Mouse (Mus musculus): ENCODE data around the gene Matn4.

The Matn4 gene

GRCm38 (mm10) chr2:164407708-164408107, 2.7 kb upstream of the Matn4 start:
- DNase-seq, result peak; percentile 78

DNA sequence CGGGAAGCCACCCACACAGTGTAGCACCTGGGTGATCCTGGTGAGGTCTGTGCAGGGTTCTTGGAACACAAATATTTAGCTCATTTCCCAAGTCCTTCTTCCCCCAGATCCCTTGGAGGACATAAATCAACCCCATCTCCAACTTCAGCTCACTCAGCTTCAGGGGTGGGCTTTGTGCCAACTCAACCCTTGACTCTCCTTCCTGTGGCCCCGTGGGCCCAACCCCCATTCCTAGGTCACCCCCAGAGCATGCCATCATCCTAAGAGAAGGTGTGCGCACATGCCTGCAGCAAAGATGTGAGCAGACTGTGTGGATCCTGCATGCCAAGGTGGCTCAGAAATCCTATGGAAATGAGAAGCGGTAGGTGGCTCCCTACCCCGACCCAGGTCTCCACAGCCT, 559 bp upstream of the Matn4 start:
- no peak for DNase-seq

DNA sequence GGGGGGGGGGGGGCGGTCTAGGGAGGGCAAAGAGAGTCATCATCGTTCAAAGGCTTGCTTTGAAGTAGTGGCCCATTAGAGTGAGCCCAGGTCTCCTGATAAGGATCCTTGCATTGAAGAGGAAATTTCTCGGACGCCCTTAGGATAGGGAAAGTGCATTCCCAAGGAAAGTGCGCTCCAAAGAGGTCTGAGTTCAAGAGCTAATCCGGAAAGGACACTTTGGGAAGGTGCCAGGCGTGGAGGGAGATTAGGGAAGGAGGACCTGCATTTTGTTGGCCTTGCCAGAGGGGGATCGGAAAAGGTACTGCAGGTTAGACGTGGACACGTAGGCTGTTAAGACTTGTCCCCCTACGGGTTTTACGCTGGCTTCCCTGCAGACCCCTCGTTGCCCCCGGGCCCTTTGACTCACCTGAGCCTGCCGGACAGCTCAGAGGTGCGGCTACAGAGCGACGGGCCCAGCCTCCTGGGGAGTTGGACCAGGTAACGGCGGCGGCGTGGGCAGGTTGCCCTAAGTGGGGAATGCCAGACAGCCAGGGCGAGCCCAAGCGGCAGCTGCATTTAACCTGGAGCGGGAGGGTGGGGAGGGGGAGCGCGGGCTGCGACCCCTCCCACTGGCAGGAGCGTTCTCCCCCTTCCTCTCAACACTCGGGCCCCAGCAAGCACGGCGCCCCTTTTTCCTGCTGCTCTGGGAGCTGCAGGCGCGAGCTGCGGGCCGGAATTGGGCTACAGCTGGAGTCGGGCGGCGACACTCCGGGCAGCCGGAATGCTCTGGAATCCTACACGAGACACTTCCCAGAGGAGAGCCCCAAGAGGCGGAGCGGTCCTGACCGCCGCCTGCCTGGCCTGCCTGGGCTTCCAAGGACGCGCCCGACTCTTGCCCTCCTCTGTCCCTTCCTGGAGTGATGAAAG, 624 bp downstream of the Matn4 start:
- peak; percentile 33 for DNase-seq

DNA sequence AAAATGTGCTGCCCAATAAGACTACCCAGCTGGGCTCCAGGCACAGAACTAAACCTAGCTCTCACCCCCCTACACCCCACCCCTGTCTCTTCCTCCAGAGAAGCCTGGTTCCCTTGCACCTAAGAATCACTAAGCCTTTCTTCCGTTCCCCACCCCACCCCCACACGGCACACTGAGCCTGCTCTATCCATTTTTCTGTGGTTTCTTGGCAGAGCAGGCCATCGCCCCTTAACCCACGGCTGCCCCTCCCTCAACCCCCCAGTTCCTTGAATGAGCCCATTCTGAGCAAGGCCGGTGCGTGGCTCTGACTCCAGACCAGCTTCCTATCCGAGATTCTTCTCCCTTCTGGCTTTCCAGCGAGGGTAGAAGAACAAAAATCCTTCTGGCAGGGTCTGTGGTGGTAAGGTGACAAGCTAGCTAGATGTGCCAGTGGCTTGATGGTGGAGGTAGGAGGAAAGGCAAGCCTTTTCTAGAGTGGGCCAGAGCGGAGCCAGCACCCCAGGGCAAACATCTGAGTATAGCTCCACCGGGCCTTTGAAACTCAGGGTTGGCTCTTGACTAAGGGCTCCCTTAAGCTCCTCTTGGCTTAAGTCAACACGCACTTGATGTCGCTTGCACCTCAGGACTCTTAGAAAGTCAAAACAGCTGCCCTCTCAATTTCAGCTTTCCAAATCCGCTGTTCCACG, 1.4 kb downstream of the Matn4 start:
- DNase-seq, result no peak

DNA sequence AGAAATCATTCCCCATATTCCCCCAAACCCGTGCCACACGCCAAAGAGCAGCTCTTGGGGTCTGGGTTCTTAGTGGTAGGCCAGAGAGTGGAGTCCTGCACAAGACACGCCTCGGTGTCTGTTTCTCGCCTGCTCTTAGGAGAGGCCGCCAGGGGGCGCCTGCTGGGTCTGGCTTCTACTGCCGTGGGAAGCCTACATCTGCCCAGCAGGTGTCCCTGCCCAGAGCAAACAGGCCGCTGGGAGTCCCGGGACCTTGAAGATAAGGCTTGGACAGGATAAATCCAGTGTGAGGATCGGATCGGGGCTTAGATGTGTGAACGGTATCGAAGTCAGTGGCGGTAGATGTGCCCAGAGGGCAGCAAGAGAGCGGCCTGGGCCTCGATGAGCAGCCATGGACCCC, 2.1 kb downstream of the Matn4 start, which contains the start of gene Rbpjl:
Gene Rbpjl (plus strand): TSS at position 236 of the 400 bp plus-strand sequence.
- peak; percentile 85 for DNase-seq

DNA sequence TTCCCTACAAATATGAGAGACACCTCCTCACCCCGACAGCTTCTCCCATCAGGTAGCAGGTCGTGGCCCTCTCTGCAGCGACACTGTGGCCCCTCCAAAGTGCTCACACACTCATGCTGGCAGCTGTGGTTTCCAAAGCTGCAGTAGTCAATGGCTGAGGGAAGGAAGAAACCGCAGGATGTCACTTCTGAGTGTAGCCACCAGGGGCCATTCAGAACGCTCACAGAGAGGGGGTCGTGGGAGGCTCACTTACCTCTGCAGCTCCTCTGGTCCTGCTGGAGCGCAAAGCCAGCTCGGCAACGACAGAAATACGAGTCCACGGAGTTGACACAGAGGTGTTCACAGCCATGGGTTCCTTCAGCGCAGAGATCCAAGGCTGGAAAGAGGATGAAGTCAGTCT, 8.0 kb downstream of the Matn4 start:
- DNase-seq, result no peak

GRCm38 (mm10) chr2:164396076-164396475, 8.9 kb downstream of the Matn4 start:
- DNase-seq, result no peak

DNA sequence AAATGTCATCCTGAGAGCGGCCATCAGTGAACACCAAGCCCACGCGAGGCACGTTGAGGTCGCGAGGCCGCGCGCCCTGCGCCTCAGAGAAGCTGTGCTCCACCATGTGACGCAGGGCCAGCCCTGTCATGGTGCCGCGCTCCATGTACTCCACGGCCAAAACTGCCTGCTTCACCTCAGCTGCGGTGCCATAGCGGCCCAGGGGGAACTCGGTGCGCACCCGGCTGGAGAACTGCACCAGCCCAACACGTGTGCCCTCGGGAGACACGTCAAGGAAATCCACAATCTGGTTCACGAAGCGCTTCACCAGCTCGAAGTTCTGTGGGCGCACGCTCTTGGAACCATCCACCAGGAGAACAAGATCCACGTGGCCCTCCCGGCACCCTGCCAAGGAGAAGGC, 11.8 kb downstream of the Matn4 start:
- no peak for DNase-seq

- peak; percentile 89 for DNase-seq
These were observed 15.5 kb downstream of the Matn4 start for GRCm38 (mm10) chr2:164389499-164389898.

DNA sequence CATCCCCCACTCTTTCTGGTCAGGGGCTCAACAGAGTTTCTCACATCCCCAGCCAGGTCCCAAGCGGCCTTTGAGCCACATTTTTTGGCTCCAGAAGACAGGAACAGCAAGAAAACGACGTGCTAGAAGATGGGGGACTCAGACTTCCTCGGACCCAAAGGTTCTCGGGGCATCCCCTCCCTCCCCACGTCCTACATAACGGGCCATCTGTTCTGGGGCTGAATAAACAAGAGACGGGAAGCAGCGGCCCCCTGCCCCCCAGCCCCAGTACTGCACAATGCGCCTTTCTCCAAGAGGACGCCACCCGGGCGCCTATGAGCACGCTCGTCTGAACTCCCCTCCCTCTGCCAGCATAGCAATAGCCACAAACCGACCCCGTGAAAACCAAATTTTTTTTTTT, 15.9 kb downstream of the Matn4 start, which contains the start of gene Slpi:
Gene Slpi (minus strand): TSS at position 76 of the 400 bp plus-strand sequence.
- peak; percentile 85 for DNase-seq

DNA sequence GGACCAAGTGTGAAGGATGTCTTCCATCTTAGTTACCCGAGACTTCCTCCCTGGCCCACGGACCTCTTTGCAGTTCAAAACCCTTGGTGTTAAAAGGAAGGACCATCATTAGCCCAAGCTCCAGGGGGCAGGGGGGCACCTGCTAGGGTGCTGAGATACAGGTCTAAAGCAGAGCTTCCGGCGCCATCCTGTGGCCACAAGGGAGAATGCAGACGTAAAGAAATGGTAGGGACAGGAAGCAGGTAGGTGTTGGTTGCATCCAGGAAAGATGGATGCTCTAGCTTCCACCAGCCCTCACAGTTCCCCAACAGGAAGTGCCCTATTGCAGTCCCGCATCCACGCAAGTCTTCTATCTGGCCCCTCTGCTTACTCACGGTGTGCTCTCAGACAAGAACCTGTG, 18.0 kb downstream of the Matn4 start:
- peak; percentile 67 for DNase-seq

DNA sequence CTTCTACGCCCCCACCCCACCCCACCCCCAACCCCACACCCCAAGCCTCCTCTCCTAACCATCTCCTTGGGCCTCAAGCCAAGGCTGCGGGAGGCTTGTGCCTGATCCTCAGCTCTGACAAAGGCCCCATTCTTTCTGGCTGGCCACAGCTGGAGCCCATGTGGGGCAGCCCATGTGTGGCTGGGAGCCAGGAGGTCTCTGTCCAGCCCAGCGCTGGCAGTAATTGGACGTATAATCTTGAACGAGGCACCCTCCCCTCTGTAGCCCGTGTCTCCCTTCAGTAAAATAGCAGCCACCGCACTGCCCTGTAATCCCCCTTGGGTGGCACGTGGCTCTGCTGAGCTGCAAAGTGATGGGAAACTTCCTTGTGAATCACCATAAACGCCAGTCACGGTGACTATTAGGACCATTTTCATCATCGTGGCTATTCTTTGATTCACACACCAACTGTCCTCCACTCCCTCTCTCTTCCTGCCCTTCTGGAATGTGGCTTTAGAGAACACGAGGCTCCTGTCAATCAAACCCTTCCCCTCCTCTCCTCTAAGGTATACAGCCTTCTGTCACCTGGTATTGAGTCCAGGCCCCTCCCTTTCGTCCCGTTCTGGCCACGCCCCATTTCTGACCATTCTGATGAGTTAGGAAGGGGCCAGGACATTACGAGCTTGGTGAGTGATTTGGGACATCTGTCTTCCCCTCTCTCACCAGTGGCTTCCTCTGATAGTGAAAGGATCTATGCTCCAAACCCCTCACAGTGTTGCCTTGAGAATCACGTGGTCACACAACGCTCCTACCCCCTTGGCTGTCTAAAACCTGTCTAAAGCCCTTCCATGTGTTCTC, 18.8 kb downstream of the Matn4 start:
- peak; percentile 97 for DNase-seq

DNA sequence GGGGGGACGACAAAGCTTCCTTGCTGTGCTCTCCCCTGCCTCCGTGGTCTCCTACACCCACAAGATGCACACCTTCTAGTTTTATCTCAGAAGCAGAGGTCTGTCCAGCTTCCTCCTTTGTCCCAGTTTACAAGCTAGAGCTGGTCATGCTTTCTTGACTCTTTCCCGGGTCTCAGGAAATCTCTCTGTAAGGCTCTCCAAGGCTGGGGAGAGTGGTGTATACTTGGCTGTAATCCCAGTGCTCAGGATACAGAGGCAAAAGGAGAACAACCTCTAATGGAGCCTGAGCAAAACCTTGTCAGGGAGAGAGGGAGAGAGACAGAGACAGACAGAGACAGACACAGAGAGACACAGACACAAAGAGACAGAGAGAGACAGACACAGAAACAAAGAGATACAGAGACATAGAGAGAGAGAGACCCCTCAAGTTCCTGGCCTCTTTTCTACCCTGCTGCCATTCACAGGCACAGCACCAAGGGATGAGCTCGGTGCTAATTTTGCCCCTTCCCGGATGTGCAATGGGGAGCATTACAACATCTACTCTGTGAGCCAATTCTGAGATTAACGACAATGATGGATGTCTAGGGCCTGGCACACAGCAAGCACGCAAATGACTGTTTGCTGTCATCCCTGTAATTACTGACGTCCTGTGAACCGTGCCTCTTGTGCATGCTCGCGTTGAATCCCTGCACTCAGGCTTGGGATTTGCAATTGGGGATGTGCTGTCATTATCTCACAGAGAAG, 21.1 kb downstream of the Matn4 start:
- no peak for DNase-seq

DNA sequence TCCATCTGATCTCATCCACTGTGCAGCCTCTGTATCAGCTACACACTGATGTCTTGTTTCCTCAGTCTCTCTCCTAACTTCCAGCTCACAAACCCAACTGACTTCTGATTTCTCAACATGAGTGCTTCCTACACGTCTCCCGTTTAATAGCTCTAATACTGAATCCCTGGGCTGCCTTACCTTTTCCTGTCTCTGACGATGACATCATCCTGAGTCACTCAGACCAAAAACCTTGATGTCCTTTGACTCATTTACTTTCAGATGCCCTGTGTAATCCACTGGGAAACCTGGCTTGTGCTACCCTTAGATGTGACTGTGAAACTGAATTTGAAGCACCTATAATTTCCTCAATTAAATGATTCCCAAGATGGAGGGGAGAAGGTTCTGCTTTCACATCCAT, 22.0 kb downstream of the Matn4 start:
- DNase-seq, result no peak

DNA sequence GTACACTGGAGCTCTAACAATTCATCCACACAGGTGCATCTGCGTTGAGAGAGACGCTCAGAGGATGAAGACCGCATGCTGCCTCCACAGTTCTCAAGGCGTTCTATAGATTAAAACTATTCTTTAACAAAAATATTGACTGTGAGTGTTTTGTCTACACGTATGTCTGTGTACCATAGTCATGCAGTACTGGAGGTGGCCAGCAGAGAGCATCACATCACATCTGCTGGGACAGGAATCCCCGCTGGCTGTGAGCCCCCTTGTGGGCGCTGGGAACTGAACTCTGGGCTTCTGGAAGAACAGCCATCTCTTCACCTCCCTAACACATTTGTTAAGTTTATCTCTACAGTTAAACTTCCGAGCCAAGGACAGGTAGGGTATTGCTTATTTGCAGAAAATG, 23.2 kb downstream of the Matn4 start:
- DNase-seq, result no peak

DNA sequence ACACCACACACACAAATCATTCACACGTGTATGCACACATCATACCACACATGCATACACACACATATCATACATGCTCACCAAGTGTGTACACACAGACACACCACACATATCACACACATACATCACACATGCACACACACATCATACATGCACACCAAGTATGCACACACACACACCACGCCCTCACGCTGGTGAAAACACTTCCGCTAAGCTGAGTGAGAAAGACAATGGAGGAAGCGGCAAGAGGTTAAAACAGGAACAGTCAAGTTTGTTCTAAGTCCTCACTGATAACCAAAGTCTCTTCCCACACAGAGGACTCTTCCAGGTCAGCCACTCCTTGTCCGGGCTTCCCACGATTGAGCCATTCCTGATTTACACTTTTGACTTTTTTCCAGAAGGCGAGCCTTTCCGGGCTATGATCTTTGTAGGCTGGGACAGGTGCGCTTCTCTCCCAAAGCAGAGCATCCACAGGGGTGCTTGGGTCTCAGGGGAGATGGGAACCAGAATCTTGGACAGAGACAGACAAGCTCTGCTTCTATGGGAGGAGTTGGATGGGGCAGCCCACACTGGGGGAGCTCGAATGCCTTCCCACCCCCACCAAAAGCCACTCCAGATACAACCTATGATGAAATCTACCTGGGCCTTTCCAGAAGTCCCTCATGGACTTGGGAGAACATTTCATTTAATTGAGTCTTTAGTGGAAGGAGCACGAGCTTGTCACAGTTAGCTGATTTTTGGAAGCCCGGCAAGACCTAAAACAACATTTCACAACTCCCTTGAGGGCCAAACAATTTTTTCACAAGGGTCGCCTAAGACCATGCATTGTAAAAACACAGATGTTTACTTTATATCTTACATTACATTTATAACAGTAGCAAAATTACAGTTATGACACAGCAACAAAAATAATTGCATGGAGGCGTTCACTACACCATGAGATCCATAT, 27.2 kb downstream of the Matn4 start:
- no peak for DNase-seq

DNA sequence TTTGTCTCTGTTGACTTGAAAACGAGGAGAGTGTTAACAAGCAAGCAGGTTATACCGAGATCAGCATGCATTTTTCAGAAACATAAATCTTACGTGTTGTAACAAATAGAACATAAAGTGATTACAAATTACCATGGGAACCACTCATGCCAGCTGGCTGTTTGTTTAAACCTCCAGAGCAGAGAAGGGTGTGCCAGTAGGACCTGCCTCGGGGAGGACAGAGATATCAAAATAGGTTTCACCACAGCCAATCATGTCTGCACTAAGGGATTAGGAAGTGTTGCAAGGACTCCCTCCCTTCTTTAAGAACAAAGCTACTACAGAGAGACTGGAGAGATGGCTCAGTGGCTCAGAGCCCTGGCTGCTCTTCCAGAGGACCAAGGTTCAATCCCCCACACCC, 31.8 kb downstream of the Matn4 start:
- DNase-seq, result no peak

DNA sequence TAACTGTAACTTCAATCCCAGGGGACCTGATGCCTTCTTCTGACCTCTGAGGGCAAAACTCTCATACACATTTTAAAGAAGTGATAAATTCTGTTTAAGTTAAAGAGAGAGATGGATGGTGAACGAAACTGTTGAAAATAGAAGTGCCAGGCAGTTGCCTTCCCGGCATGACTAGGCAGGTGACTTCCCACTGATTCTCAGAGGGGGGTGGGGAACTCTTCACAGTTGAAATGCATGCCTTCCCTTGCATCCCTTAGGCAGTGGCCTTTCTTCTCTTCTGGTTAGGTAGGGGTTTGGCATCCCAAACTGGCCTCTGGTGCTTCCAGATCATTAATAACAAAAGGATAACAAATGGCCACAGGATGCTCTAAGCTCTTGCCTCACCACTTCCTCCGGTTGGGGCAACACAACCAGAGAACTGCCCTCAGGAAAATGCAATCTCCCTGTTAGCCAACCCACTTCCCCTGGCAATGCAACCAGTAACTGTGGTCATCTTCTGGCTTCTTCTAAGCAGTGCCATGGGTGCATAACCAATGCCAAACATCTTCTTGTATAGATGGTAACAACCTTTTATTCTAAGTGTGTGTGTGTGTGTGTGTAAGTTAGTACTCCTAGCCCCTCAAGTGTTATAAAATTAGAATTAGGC, 32.4 kb downstream of the Matn4 start:
- DNase-seq, result no peak

- DNase-seq, result no peak
These were observed 33.6 kb downstream of the Matn4 start for GRCm38 (mm10) chr2:164371371-164371770.

GRCm38 (mm10) chr2:164368620-164369105, 36.3 kb downstream of the Matn4 start:
- DNase-seq, result no peak

DNA sequence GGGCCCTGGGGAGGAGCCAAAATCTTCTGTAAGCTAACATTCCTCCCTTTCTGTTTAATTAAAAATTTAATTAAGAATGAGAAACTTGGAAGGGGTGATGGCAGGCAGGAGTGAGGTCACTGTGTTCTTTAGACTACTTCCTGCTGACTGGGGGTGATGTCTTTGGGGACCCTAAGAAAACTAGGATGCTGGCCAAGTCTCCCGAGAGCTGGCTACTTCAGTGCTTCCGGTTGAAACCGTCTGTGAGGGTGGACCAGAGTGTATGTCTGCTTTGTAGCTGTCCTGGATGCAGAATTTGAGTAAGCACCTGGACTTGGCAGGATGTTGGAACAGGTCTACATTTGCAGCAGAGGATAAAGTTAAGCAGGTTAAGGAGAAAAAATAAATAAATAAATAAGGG, 38.0 kb downstream of the Matn4 start:
- DNase-seq, result no peak

Measured in retina, postnatal 1 day (tissue).